Mouse (Mus musculus) megakaryocyte, embryonic 14.5 days (primary cell): ENCODE data around the gene Chdh.

Experiments used
- FLI1 ChIP-seq: IDR thresholded peaks from 2 replicates; pipeline ENCODE4 v1.6.1; 2012; ENCODE audit warnings: low read length, inconsistent platforms, mixed read lengths
- GATA1 ChIP-seq: IDR thresholded peaks from 3 replicates; pipeline ENCODE4 v1.6.1; 2012; ENCODE audit warnings: mixed read lengths, low read length, inconsistent platforms, borderline replicate concordance

- no peak for TF ChIP-seq FLI1
- no peak for TF ChIP-seq GATA1
Measured at GRCm38 (mm10) chr14:29998747-29999474, 9.9 kb upstream of the Chdh start.
